ENCODE assay signal across 8 mouse cellular contexts in the genomic region with DNA sequence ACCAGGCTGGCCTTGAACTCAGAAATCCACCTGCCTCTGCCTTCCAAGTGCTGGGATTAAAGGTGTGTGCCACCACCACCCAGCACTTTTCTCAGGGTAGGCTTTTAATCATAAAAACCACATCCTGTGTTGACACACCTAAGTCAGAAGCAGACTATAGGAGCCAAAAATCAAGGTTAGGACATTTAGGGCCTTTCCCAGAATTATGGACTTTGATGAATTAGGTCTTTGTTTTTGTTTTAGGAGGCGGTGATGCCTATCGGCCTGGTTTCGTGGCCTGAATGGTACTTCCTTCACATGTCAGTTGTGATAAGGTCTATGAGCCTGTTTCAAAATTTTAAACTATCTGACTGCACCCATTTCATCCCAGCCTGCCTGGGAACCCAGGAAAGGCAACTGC. TPM values are rescaled to one million over a fixed set of nuclear protein-coding genes. Genes with fewer than 3 reads are reported as not detected.
A peak's percentile ranks its signal among the peaks of the same experiment; 100 is the strongest.
DNase-seq lines count a peak whose midpoint lies in the region; ATAC-seq and TF ChIP-seq lines count a peak whose summit lies in the region.

No protein-coding gene starts in this region.

- ATAC-seq in forebrain, embryonic 11.5 days (replicated peaks; ENCODE audit: low FRiP score): no peak
- no peak for ATAC-seq in forebrain, embryonic 16.5 days
- ATAC-seq in limb, embryonic 15.5 days (ENCODE audit: insufficient number of reproducible peaks, low FRiP score, low TSS enrichment, low read depth): no peak
- no peak for ATAC-seq in stomach, postnatal 0 days (ENCODE audit: low FRiP score, low TSS enrichment)

- no peak overlapping the region for H3K9ac ChIP-seq in forebrain, embryonic 11.5 days (ENCODE audit: low read length)
- no peak overlapping the region for H3K9ac ChIP-seq in forebrain, embryonic 16.5 days (replicated peaks; ENCODE audit: low read depth, low read length)
- H3K9ac ChIP-seq in limb, embryonic 15.5 days: no peak overlapping the region
- no peak overlapping the region for H3K9ac ChIP-seq in stomach, postnatal 0 days (ENCODE audit: low read length)

- no peaks in the 10 kb centered on the region for H3K36me3 ChIP-seq in forebrain, embryonic 11.5 days (ENCODE audit: control insufficient read depth, insufficient read depth, low read length)
- H3K36me3 ChIP-seq in forebrain, embryonic 16.5 days (ENCODE audit: control insufficient read depth, insufficient read depth): peaks cover under 1% of the 10 kb centered on the region; the same call in 1 of the 2 replicates
- H3K36me3 ChIP-seq in spleen, adult 2 months (ENCODE audit: control insufficient read depth, insufficient read depth, low read length): peaks cover 15% of the 10 kb centered on the region
- peaks cover 14% of the 10 kb centered on the region for H3K36me3 ChIP-seq in limb, embryonic 15.5 days
- no peaks in the 10 kb centered on the region for H3K36me3 ChIP-seq in stomach, postnatal 0 days (ENCODE audit: control insufficient read depth, insufficient read depth, low read length)

- H3K4me1 ChIP-seq in forebrain, embryonic 11.5 days (replicated peaks; ENCODE audit: control insufficient read depth, insufficient read depth, low read length): peaks cover 10% of the 10 kb centered on the region
- H3K4me1 ChIP-seq in forebrain, embryonic 16.5 days (replicated peaks; ENCODE audit: control insufficient read depth, insufficient read depth, low read length): peaks cover 13% of the 10 kb centered on the region
- peaks cover 35% of the 10 kb centered on the region for H3K4me1 ChIP-seq in spleen, adult 2 months (ENCODE audit: control insufficient read depth, insufficient read depth, insufficient read length)
- H3K4me1 ChIP-seq in limb, embryonic 15.5 days: peaks cover 34% of the 10 kb centered on the region
- no peaks in the 10 kb centered on the region for H3K4me1 ChIP-seq in stomach, postnatal 0 days (replicated peaks; ENCODE audit: control insufficient read depth, insufficient read depth)

- H3K27ac ChIP-seq in forebrain, embryonic 11.5 days (ENCODE audit: low read depth, low read length): no peak overlapping the region
- no peak overlapping the region for H3K27ac ChIP-seq in forebrain, embryonic 16.5 days (ENCODE audit: low read length)
- H3K27ac ChIP-seq in spleen, adult 2 months (ENCODE audit: insufficient read depth, low read length): peak overlapping the region; percentile 99
- peak overlapping the region; percentile 72; the same call in 1 of the 2 replicates for H3K27ac ChIP-seq in limb, embryonic 15.5 days
- H3K27ac ChIP-seq in stomach, postnatal 0 days (replicated peaks): peak overlapping the region; percentile 41; the same call in 1 of the 2 replicates

- peaks cover 2% of the 10 kb centered on the region for H3K27me3 ChIP-seq in forebrain, embryonic 11.5 days (ENCODE audit: control insufficient read depth, insufficient read depth, low read length)
- H3K27me3 ChIP-seq in forebrain, embryonic 16.5 days (replicated peaks; ENCODE audit: control insufficient read depth, insufficient read depth, low read length): 0 out of 2 replicates have a peak, but pooled peaks cover 7% of the 10 kb centered on the region
- H3K27me3 ChIP-seq in spleen, adult 2 months (ENCODE audit: control insufficient read depth, insufficient read depth, low read length): no peaks in the 10 kb centered on the region
- H3K27me3 ChIP-seq in limb, embryonic 15.5 days: peaks cover 7% of the 10 kb centered on the region
- H3K27me3 ChIP-seq in stomach, postnatal 0 days (ENCODE audit: control insufficient read depth, insufficient read depth, low read length): no peaks in the 10 kb centered on the region

- TF ChIP-seq CTCF in spleen, adult 2 months (IDR thresholded peaks at IDR 0.05; ENCODE audit: extremely low read depth, insufficient read depth, insufficient read length, insufficient replicate concordance): no peak
- no peak for TF ChIP-seq CTCF in stomach, postnatal 0 days (IDR thresholded peaks at IDR 0.05; ENCODE audit: low read depth)

- peak overlapping the region; percentile 61; the same call in 1 of the 2 replicates for H3K4me3 ChIP-seq in forebrain, embryonic 11.5 days (ENCODE audit: low read depth, low read length)
- no peak overlapping the region for H3K4me3 ChIP-seq in forebrain, embryonic 16.5 days (replicated peaks; ENCODE audit: low read length)
- H3K4me3 ChIP-seq in spleen, adult 2 months (ENCODE audit: extremely low read depth, insufficient read depth, insufficient read length): peak overlapping the region; percentile 96; the same call in 1 of the 2 replicates
- peak overlapping the region; percentile 61 for H3K4me3 ChIP-seq in limb, embryonic 15.5 days
- H3K4me3 ChIP-seq in stomach, postnatal 0 days (ENCODE audit: low read depth, low read length): 0 out of 2 replicates have a peak overlapping the region, but pooled peaks have one; percentile 56

- WGBS in forebrain, embryonic 11.5 days: 93% methylated on average over 3 of the region's 3 CpGs
- WGBS in forebrain, embryonic 16.5 days: 96% methylated on average over 3 of the region's 3 CpGs
- WGBS in spleen, adult 2 months: 26% methylated on average over 3 of the region's 3 CpGs
- WGBS in limb, embryonic 15.5 days: 90% methylated on average over 3 of the region's 3 CpGs
- WGBS in stomach, postnatal 0 days: 91% methylated on average over 3 of the region's 3 CpGs

- TF ChIP-seq EP300 in stomach, postnatal 0 days (optimal IDR thresholded peaks at IDR 0.05): no peak

- DNase-seq in forebrain, embryonic 11.5 days (ENCODE audit: low spot score): no peak
- no peak for DNase-seq in spleen, adult 2 months (ENCODE audit: low read depth in 1 of 2, low spot score in 2 of 2)
- no peak for DNase-seq in spleen, postnatal 4 days (ENCODE audit: low spot score in 2 of 2)
- no peak for DNase-seq in stomach, postnatal 0 days (ENCODE audit: low spot score)
- DNase-seq in cerebellum, adult 9-10 months: no peak
- DNase-seq in ovary, adult 18-20 months (ENCODE audit: low spot score): no peak

- TF ChIP-seq POLR2A in spleen, adult 2 months (IDR thresholded peaks at IDR 0.05; ENCODE audit: low read depth, low read length): no peak

- H3K4me2 ChIP-seq in forebrain, embryonic 11.5 days (ENCODE audit: low read depth, low read length, severe bottlenecking): no peak overlapping the region
- no peak overlapping the region for H3K4me2 ChIP-seq in forebrain, embryonic 16.5 days (ENCODE audit: low read length)
- peak overlapping the region; percentile 76 for H3K4me2 ChIP-seq in limb, embryonic 15.5 days
- H3K4me2 ChIP-seq in stomach, postnatal 0 days (replicated peaks; ENCODE audit: low read depth): no peak overlapping the region; the same call in 1 of the 2 replicates

- no peaks in the 10 kb centered on the region for H3K9me3 ChIP-seq in forebrain, embryonic 11.5 days (ENCODE audit: control insufficient read depth, low read length)
- no peaks in the 10 kb centered on the region for H3K9me3 ChIP-seq in forebrain, embryonic 16.5 days (ENCODE audit: control insufficient read depth, low read length)
- H3K9me3 ChIP-seq in limb, embryonic 15.5 days: no peaks in the 10 kb centered on the region
- no peaks in the 10 kb centered on the region for H3K9me3 ChIP-seq in stomach, postnatal 0 days (ENCODE audit: control insufficient read depth, low read length)

RNA-seq across cellular contexts. Expression of gene Cnp, which starts 0.5 kb away (rescaled TPM):
- polyA plus RNA-seq in forebrain, embryonic 11.5 days (2014; fragmentation: Nextera tagmentation; extraction: Ambion mirVana): 18.3 and 20.3 TPM in 2 replicates
- polyA plus RNA-seq in forebrain, embryonic 16.5 days (2015; fragmentation: Nextera tagmentation; extraction: Ambion mirVana): 22.8 and 29.8 TPM in 2 replicates
- polyA plus RNA-seq in spleen, adult 2 months (2012; rRNA removed): 97.4 and 120 TPM in 2 replicates
- 25.1 and 30.5 TPM in 2 replicates for polyA plus RNA-seq in limb, embryonic 15.5 days (2015; fragmentation: Nextera tagmentation; extraction: Ambion mirVana)
- polyA plus RNA-seq in stomach, postnatal 0 days (2015; fragmentation: Nextera tagmentation; extraction: Ambion mirVana): 23.5 and 25.7 TPM in 2 replicates

RNA-seq across cellular contexts. Expression of gene Ttc25, which starts 28.8 kb away (rescaled TPM):
- 1.3 and 1.9 TPM in 2 replicates for polyA plus RNA-seq in forebrain, embryonic 11.5 days (2014; fragmentation: Nextera tagmentation; extraction: Ambion mirVana)
- 1.0 and 2.0 TPM in 2 replicates for polyA plus RNA-seq in forebrain, embryonic 16.5 days (2015; fragmentation: Nextera tagmentation; extraction: Ambion mirVana)
- 0.04 and 0.07 TPM in 2 replicates for polyA plus RNA-seq in spleen, adult 2 months (2012; rRNA removed)
- polyA plus RNA-seq in limb, embryonic 15.5 days (2015; fragmentation: Nextera tagmentation; extraction: Ambion mirVana): 0.19 and 0.56 TPM in 2 replicates
- polyA plus RNA-seq in stomach, postnatal 0 days (2015; fragmentation: Nextera tagmentation; extraction: Ambion mirVana): 0.17 and 0.33 TPM in 2 replicates

RNA-seq across cellular contexts. Expression of gene Nkiras2, which starts 44.9 kb away (rescaled TPM):
- 94.5 and 107 TPM in 2 replicates for polyA plus RNA-seq in forebrain, embryonic 11.5 days (2014; fragmentation: Nextera tagmentation; extraction: Ambion mirVana)
- polyA plus RNA-seq in forebrain, embryonic 16.5 days (2015; fragmentation: Nextera tagmentation; extraction: Ambion mirVana): 85.6 and 96.1 TPM in 2 replicates
- polyA plus RNA-seq in spleen, adult 2 months (2012; rRNA removed): 39.5 and 48.9 TPM in 2 replicates
- 73.7 and 77.9 TPM in 2 replicates for polyA plus RNA-seq in limb, embryonic 15.5 days (2015; fragmentation: Nextera tagmentation; extraction: Ambion mirVana)
- polyA plus RNA-seq in stomach, postnatal 0 days (2015; fragmentation: Nextera tagmentation; extraction: Ambion mirVana): 59.0 and 63.1 TPM in 2 replicates

RNA-seq across cellular contexts. Expression of gene Dnajc7, which starts 45.8 kb away (rescaled TPM):
- polyA plus RNA-seq in forebrain, embryonic 11.5 days (2014; fragmentation: Nextera tagmentation; extraction: Ambion mirVana): 95.9 and 105 TPM in 2 replicates
- 296 and 326 TPM in 2 replicates for polyA plus RNA-seq in forebrain, embryonic 16.5 days (2015; fragmentation: Nextera tagmentation; extraction: Ambion mirVana)
- 43.9 and 53.7 TPM in 2 replicates for polyA plus RNA-seq in spleen, adult 2 months (2012; rRNA removed)
- 218 and 227 TPM in 2 replicates for polyA plus RNA-seq in limb, embryonic 15.5 days (2015; fragmentation: Nextera tagmentation; extraction: Ambion mirVana)
- polyA plus RNA-seq in stomach, postnatal 0 days (2015; fragmentation: Nextera tagmentation; extraction: Ambion mirVana): 91.9 and 96.1 TPM in 2 replicates

RNA-seq across cellular contexts. Expression of gene Acly, which starts 46.4 kb away (rescaled TPM):
- polyA plus RNA-seq in forebrain, embryonic 11.5 days (2014; fragmentation: Nextera tagmentation; extraction: Ambion mirVana): 294 TPM in 2 replicates
- polyA plus RNA-seq in forebrain, embryonic 16.5 days (2015; fragmentation: Nextera tagmentation; extraction: Ambion mirVana): 242 and 248 TPM in 2 replicates
- 57.4 and 58.6 TPM in 2 replicates for polyA plus RNA-seq in spleen, adult 2 months (2012; rRNA removed)
- 181 and 189 TPM in 2 replicates for polyA plus RNA-seq in limb, embryonic 15.5 days (2015; fragmentation: Nextera tagmentation; extraction: Ambion mirVana)
- polyA plus RNA-seq in stomach, postnatal 0 days (2015; fragmentation: Nextera tagmentation; extraction: Ambion mirVana): 70.3 and 70.6 TPM in 2 replicates

Comparison
In these comparisons a context has a peak if more than half of its experiments do, and no peak if none do; other contexts are left out.
1. H3K27ac ChIP-seq: peak in spleen, adult 2 months (single experiment), limb, embryonic 15.5 days (single experiment) and stomach, postnatal 0 days (single experiment); none in forebrain, embryonic 11.5 days (single experiment) and forebrain, embryonic 16.5 days (single experiment).